Mouse (Mus musculus): ENCODE results near the gene Rabggtb.
A peak's percentile ranks its signal among the peaks of the same experiment; 100 is the strongest.

The Rabggtb gene

DNA sequence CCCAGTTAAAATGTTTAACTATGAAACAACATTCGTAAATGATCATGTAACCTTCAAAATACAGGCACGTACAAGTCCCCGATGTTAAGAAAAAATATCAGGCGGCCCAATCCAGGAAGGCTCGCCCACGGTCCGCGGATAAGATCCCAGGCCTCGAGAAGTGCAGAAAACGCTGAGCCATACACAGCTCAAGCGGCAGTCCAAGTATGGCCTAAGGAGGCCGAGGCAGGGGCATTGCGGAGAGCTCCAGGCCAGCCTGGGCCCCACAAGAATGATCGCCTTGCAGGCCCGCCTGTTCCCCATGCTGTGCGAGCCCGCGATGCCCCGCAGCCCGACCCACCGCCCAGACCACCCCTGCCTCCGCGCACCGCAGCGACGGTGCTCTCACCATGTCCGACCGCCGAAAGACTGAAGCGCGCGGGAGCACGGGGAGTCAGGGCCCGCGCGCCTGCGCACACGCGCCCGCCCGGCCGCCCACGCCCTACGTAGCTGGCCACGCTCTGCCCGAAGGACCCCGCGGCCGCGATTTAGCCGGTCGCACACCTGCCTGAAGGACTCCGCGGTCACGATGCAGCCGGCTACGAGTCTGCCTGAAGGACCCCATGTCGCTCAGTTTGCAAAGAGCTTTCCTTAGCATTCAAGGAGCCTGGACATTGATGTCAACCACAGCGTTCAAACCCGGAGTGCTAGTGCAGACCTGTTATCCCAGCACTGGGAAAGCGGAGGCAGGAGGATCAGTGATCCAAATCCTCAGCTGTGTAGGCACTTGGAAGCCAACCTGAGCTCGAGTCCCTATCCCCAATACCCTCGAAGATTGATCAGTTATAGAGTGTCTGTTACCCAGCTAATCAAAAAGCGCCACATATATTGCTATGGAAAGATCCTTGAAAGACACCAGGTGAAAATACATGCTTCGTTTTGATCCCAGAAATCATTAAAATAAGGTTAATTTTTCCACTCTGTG lies at the start of gene Rabggtb:
Gene Rabggtb, minus strand, starts transcription at position 464 of the 964 bp plus-strand sequence.
- peak; percentile 97 for DNase-seq

DNA sequence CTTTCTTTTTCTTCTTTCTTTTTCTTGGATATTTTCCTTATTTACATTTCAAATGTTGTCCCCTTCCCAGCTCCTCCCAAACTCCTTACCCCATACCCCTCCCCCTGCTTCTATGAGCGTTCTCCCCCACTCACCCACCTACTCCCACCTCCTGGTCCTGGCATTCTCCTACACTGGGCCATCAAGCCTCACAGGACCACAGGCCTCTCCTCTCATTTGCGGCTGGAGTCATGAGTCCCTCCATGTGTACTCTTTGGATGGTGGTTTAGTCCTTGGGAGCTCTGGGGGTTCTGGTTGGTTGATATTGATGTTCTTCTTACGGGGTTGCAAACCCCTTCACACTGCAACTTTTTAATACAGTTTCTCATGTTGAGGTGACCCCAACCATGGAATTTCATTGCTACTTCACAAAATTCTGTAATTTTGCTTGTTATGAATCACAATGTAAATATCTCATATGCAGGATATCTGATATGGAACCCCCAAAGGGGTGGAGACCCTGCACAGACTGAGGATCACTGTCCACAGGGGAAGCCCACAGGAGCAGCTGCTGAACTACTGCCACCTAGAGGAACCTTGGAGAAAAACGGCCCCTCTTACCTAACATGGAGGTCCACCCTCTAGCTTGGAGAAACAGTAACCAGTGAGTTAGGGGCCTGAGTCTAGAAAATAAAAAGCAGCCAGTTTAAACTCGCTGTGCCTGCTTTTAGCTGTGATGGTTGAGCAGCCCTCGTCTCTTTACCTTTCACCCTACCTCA lies 49.0 kb upstream of the Rabggtb start:
- DNase-seq, result no peak

DNA sequence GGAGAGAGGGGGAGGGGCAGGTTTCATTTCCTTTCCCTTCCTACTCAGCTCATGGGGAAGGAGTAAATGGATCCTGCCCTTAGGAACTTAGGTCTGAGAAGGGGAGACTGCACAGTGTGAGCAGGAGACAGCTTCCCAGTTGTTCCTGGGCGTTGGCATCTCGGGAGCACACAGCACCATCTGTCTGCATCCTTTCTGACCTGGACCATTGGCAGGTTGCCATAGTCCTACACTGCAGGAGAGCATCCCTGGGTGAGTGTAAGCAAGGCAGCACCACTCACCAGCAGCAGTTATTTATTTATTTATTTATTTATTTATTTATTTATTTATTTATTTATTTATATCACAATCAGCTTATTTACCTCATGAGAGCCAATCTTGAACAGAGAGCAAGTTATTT lies 48.1 kb upstream of the Rabggtb start:
- no peak for DNase-seq

DNA sequence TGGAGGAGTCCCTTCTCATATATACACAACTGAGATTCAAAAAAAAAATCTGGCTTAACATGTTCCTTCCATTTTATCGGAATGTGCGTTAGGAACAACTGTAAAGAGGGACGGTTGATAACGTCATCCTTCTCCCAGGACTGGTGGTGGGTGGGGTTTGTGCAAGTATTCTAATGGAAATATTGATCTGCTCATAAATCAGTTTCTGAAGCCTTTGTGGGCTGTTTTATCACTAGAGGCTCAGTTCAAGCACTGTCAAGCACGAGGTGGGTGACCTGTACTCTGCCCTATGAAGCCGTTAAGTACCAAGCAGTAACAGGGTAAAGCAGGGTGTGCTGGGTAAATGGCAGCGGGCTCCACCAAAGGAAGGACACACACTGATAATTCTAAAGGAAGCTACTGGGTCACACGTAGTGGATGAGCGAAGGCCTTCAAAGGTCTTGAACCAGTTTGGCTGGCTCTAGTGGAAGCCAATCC lies 47.0 kb upstream of the Rabggtb start:
- no peak for DNase-seq

DNA sequence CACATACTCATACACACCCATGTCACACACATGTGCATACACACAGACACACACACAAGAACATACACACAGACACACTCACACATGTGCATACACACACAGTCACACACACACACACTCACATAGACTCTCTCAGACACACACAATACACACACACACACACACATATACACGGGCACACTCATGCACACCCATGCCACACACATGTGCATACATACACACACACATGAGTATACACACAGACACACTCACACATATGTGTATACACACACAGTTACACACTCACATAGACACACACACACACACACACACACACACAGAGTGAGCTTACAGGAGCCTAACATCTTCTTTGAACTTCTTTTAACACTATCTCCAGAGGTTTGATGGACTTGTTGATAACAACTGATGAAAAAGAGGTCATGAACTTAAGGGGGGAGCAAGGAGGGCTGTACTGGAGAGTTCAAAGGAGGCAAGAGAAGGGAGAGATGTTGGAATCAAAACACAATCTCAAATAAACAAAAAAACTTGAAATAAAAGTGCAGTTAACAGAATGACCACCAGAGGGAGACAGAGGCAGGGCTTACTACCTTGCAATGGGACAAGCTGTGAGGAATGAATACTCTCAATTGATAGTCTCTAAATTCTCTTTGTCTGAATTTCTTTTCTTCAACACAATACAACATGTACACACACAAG lies 46.4 kb upstream of the Rabggtb start:
- no peak for DNase-seq

DNA sequence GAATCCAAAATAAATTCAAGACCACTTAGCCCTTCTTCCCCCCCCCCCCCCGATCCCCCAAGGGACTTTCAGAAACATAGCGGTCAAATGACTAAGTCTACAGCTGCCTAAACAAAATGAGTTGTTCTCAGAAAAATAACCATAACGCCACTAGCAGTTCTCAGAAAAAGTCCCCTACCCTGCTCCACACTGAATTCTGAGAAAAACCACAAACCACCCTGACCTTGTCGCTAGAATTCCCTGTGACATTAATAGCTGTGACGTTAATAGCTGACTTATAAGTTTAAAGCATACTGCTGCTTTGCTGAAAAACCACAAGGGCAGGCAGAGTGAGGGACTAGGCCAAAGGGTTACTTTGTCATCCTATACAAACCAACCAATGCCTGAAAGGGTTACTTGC lies 45.1 kb upstream of the Rabggtb start:
- no peak for DNase-seq

DNA sequence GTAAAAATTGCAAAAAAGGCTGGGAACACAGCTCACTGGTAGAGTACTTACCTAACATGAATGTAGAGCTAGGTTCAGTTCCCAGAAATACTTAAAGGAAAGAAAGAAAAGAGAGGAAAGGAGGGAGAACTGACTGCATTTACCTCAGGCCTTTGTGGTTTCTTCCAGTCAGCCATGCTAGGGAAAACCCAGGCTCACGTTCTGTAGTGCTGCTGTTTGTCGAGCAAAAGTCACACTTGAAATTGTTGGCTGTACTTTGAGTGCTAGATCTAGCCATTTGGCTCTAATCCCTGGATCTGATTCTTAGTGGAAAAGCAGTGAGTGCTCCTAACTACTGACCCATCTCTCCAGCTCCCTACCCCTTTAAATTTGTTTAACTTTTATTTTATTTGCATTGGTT lies 35.4 kb upstream of the Rabggtb start:
- DNase-seq, result no peak

DNA sequence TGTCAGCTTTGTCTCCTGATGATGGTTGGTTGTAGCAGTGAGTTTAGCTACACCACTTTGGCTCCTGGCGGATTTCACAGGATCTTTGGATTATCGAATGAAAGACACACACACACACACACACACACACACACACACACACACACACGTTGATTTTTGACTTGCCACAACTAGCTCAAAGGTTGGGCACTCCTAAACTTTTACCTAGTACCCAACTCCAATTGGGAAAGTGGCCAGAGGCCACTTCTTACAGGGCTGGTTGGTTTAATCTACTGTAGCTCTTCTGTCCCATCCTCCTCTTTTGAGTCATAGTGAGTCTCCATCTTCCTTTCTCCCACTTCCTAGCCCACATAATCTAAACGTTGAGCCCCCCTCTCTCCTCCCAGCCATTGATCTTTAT lies 34.5 kb upstream of the Rabggtb start:
- DNase-seq, result no peak

DNA sequence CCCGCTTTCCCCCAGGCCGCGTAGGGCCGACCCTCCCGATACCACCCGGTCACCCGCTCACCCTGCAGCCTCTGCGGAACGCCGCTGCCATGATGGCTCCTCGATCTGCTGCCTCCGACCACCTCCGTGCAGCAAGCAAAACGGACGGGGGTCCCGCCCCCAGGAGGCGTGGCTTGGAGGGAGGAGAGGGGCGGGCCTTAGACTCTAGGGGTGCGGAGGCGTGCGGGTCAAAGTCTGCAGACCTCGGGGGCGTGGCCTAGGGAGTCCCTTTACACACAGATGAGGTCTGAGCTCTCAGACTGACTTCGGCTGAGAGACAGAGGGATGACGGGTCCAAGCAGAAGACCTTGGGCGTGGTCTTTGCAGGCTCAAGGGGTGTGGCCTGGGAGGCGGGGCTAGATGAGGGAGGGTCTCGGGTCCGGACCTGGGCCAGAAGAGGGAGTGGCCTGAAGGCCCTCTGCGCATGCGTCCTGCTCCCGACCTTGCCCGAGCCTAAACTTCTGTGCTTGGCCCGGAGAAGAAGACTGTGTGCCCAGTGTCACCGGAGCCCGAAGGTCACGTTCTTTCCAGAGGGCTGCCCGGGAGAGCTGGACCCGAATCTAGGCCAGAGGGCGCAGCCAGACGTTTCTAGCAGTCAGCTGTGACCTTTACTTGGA lies 31.7 kb upstream of the Rabggtb start, which contains the start of gene Acadm:
Gene Acadm, minus strand, starts transcription at position 298 of the 656 bp plus-strand sequence.
- peak; percentile 98 for DNase-seq

DNA sequence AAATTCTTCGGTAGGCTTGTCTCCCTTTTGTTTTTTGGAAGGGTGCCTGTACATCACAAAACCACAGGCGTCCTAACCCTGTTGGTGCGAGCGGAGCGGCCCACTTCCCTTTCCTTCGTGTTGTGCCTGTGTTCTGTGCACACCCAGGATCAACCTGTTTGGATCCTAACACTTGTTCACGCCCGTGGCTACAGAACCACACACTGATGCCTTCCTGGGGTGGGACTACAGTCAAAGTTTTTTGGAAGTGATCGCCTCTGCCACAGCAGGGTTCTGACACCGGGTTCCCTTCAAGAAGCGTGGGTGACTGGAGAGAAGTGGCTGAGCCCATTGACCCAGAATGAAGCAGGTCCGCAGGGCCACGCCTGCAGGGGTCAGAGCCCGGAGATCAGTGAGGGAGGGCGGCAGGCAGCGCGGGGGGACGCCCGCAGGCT lies 31.1 kb upstream of the Rabggtb start:
- no peak for DNase-seq

DNA sequence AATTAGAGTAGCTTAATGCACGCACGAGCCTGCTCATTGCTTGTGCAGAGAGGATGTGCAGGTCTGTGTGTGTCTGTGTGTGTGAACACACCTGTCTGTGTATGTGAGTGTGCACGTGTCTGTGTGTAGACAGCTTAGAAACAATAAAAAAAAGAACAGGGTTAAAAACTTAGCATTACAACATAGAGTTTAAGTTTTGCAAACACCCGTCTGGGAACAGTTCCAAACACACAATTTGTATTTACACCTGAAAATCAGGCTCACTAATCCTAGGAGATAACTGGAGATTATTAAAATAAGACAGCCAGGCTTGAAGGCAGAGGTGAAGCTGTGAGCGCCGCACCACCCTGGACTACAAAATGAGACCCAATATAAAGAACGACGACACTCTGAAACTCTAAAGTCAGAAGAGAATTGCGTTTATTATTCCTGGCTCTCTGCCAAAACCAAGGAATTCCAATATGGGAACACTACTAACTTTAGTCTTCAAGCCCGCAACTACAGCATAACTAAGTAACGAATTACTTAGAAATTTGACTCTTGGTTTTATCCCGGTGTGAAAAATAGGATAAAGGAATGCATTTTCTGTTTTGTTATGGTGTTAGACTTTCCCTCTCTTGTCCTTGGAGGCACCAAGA lies 30.3 kb upstream of the Rabggtb start:
- DNase-seq, result no peak

DNA sequence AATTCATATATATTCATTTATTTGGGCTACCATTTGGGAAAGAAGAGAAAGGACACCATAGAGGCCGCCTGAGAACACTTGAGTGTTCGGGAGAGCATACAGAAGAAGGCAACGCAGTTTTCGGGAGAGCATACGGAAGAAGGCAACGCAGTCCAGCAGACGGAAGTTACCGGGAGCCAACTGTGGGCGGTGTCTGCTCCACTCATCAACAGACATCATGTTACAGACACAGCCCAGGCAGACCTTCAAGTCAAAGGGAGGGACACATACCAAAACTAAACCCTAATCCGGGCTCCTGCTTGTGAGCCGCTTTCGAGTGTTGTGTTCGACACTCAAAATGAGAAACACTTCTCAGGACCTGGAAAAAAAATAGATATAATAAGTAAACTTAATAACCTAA lies 28.8 kb upstream of the Rabggtb start:
- no peak for DNase-seq

DNA sequence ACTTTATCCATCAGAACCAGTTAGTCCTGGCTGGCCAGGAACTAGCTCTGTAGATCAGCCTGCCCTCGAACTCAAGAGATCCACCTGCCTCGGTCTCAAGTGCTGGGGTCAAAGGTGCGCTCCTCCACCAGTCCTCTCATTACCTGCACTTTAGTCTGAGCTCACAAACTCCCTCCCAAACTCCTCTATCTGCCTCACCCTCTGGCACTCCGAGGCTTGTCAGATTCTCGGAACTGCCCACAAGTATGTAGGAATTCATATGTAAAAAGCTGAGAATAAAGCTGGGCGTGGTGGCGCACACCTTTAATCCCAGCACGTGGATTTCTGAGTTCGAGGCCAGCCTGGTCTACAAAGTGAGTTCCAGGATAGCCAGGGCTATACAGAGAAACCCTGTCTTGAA lies 27.7 kb upstream of the Rabggtb start:
- DNase-seq, result no peak

DNA sequence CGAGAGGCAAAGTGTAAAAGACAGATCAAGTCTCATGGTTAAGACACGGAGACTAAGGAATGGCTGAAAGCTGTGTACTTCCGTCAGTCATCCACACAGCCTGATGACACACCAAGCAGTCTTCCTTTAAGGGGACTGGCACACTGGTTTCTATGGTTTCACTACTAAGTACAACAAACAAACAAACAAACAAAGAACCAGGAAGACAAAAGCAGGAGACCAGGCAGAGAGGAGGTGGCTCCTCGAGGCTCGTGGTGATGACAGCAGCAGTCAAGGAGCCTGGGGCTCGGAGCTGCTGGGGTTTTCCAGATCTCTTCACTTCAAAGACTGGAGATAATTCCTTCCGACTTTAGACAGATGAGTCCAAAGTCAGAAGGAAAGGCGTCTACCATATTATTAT lies 27.2 kb upstream of the Rabggtb start:
- no peak for DNase-seq

DNA sequence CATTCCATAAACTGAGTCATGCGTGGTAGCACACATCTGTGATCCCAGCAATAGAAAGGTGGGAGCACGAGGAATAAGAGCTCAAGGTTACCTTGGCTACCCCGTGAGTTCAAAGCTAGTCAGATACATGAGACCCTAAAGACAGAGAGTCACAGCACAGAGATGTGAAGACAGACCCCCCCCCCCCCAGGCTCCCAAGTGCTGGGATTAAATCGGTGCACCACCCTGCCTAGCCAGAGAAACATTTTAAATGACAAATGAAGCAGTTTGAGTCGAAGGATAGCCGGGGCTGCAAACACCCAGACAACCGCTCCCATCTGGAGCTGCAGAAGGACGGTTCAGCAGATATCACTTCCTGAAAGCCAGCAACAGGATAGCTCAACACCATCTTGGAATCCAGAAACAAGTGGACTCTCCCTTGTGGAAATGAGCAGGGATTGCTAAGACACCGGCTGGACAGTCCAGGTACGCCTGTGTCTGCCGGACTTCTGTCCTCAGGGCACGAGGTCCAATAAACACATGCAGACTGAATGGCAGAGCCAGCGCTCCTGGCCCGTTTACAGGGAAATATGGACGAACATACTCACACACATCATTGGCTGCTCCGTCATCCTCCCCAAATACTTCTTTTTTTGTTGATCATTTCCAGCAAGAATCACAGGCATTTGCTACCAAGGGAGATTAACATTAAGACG lies 24.5 kb upstream of the Rabggtb start:
- no peak for DNase-seq

DNA sequence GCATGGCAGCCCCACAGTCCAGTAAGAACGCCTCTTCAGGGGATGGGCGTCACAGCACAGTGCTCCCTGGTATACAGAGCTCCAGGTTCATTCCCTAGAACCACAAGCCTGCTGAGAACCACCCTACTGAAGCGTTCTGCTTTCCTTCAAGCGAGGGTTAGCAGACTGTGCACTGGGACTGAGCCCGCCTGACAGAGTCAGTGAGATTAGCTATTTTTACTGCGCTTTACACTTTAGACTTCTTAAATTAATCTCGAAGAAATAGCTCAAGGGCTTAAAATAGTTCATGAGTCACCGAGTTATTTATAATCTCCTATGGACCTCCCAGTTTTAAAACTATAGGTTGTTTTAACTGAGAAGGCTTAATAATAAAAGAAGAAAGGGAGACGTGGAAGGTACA lies 23.1 kb upstream of the Rabggtb start:
- DNase-seq, result no peak

DNA sequence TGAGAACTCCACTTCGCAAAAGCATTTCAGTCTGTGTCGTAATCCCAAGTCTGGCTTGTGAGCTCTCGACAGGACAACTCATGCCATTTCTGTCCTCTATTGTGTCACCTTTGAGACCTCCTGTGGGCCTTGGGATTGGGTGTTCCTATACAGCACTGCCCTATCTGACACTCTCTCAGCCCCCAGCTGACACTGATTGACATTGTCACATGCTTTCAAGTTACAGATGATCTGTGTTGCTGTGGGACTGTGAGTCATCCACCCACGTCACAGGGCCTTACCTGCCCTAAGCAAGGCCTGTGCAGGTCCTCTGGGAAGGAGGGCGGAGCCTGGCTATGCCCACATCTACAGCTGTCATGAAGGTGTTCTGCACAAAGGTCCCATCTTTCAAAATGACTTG lies 19.7 kb upstream of the Rabggtb start:
- DNase-seq, result no peak

DNA sequence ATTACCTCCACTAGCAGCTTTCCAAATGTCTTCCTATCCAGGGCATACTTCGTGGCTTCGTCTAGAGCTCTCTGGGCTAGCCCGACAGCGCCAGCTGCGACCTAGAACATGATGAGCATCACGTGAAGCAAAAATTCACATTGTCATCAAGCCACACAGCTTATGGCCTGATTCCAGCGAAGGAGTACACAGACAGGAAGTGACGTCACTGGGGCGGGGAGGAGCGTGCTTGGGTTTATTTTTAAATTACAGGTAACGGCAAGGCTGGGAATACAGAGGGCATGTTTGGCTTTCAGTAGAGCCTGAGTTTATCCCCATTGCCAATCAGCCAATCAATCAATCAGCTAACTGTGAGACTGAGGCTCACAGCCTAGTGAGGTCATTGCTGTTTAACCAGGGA lies 16.7 kb upstream of the Rabggtb start:
- DNase-seq, result no peak

DNA sequence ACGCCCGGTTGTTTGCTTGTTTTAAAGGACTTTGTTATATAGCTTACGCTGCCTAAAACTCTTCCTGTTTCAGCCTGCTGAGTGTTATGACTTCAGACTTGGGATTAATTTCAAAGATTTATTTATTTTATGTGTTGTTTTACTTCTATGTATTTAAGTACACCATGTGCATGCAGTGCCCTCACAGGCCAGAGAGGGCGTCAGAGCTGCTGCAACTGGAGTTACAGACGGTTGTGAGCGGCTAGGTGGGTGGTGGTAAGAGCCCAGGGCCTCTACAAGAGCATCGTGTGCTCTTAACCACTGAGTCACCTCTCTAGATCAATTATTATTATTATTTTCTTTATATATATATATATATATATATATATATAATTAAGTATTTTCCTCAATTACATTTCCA lies 13.5 kb upstream of the Rabggtb start:
- no peak for DNase-seq

DNA sequence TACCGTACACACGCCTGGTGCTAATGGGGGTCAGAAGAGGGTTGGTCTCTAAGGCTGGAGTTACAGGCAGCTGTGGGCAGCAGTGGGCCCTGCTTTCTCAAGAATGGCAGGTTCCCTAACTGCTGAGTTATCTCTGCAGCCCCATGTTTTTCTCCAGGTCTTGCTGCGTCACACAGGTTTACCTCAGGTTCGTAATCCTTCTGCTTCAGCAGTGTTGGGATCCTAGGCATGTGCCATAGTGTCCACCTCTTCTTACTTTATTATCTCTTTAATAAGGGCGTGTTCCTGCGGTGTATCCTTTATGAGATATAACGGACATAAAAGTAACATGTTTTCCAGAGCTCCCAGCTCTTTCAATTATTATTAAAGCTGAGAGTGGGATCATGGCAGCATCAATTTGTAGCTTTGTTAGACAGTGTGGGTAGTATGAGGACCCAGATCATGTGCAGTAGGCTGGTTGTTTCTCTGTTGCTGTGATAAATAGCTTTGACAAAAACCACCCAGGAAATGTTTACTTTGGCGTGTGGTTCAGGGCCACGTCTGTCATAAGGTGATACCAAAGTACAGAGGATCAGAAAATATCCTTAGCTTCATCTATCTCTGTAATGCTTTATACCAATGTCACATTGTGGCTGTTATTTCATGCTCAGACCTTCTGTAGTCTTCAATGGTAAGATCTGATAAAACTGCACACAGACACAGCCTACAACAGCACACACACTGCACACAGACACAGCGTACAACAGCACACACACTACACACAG lies 8.5 kb upstream of the Rabggtb start:
- DNase-seq, result no peak

DNA sequence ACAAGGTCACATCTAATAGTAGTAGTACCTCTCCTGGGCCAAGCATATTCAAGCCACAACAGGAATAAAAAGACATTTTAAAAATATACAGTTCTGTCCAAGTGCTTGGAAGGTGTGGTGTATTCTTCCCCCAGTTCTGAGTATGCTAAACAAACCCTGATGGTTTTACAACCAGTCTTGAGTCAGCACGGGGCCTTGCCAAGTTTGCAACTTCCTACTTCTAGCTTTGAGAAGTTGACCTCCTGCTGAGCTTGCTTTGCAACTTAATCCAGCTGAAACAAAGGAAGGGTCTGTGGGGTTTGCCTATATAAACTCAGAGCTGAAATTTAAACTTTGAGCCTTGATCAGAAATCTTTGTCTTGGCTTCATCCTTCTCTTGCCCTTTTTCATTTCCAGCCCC lies 4.4 kb upstream of the Rabggtb start:
- no peak for DNase-seq
